Mouse (Mus musculus) spleen, adult 12 weeks (tissue): ENCODE results near the gene Casc3.

Experiments used
- DNase-seq: peaks from one replicate; pipeline ENCODE4 v3.0.0; 2022; ENCODE audit warnings: low spot score

Casc3 gene

GRCm38 (mm10) chr11:98804605-98805004, at the start of gene Casc3:
Casc3 (plus strand) TSS chr11:98804905.
- DNase-seq, result no peak

- DNase-seq, result no peak
These were observed 48.9 kb upstream of the Casc3 start for GRCm38 (mm10) chr11:98755726-98756380.

- DNase-seq, result no peak
These were observed 48.0 kb upstream of the Casc3 start for GRCm38 (mm10) chr11:98756711-98757110.

GRCm38 (mm10) chr11:98761939-98762338, 42.8 kb upstream of the Casc3 start:
- no peak for DNase-seq

- DNase-seq, result no peak
These were observed 41.8 kb upstream of the Casc3 start for GRCm38 (mm10) chr11:98762756-98763501.

GRCm38 (mm10) chr11:98763502-98763861, 41.2 kb upstream of the Casc3 start:
- no peak for DNase-seq

GRCm38 (mm10) chr11:98764091-98764490, 40.6 kb upstream of the Casc3 start:
- DNase-seq, result no peak

GRCm38 (mm10) chr11:98764746-98765145, 40.0 kb upstream of the Casc3 start:
- DNase-seq, result no peak

GRCm38 (mm10) chr11:98765421-98766309, 39.0 kb upstream of the Casc3 start:
- no peak for DNase-seq

GRCm38 (mm10) chr11:98766346-98766745, 38.4 kb upstream of the Casc3 start:
- no peak for DNase-seq

GRCm38 (mm10) chr11:98766816-98767215, 37.9 kb upstream of the Casc3 start:
- DNase-seq, result no peak

- no peak for DNase-seq
These were observed 37.4 kb upstream of the Casc3 start for GRCm38 (mm10) chr11:98767276-98767675.

GRCm38 (mm10) chr11:98767713-98768112, 37.0 kb upstream of the Casc3 start:
- DNase-seq, result no peak

- no peak for DNase-seq
These were observed 36.3 kb upstream of the Casc3 start for GRCm38 (mm10) chr11:98768127-98769006.

GRCm38 (mm10) chr11:98769007-98769954, 35.4 kb upstream of the Casc3 start:
- no peak for DNase-seq

GRCm38 (mm10) chr11:98770096-98770975, 34.4 kb upstream of the Casc3 start:
- DNase-seq, result no peak

- no peak for DNase-seq
These were observed 33.6 kb upstream of the Casc3 start for GRCm38 (mm10) chr11:98771131-98771530.

- DNase-seq, result no peak
These were observed 32.7 kb upstream of the Casc3 start for GRCm38 (mm10) chr11:98771844-98772525.

GRCm38 (mm10) chr11:98772667-98773171, 32.0 kb upstream of the Casc3 start:
- DNase-seq, result no peak
